Mouse (Mus musculus): ENCODE measurements around the gene Ankrd9.

DNA sequence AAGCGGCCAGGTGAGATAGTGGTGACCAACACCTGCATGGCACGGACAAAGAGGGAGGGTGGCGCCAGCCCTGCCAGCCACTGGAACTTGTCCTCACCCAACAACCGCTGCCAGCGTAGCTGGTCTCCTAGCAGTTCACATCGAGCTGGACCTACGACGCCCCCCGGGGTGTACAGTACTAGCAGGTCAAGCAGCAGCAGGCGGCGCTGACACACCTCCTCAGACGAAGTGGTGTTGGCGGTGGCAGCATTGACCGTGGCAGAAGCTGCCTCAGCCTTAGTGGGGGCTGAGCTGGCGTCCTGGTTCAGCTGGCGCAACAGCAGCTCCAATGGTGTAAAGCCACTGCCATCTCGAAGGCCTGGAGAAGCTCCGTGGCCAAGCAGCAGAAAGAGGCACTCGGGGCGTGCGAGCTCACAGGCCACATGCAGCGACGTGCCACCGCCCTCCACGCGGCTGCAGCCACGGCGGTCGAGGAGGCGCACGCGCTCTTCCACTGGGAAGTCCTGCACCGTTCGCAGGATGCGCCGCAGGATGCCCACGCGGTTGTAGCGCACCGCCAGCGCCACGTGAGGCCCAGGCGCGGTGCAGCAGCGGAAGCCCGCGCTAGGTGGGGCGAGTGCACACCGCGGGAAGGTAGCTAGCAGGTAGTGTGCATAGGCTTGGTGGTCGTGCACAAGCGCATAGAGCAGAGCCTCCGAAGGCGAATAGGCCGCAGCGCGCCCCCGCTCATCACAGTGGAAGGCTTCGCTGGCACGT is 2.1 kb downstream of the Ankrd9 start:
- TF ChIP-seq GATA1 (IDR thresholded peaks at IDR 0.05; ENCODE audit: low read length) (no peak), TAL1 (IDR thresholded peaks at IDR 0.05; ENCODE audit: low read length) (no peak)

Measured in erythroblast, embryonic 14.5 days (primary cell).